Mouse (Mus musculus): ENCODE measurements around the gene Hist3h2a. TPM values are rescaled to one million over a fixed set of nuclear protein-coding genes. Genes with fewer than 3 reads are reported as not detected.

The Hist3h2a gene
- polyA plus RNA-seq, 1 experiment from 2014 or later: 16.7 TPM

DNA sequence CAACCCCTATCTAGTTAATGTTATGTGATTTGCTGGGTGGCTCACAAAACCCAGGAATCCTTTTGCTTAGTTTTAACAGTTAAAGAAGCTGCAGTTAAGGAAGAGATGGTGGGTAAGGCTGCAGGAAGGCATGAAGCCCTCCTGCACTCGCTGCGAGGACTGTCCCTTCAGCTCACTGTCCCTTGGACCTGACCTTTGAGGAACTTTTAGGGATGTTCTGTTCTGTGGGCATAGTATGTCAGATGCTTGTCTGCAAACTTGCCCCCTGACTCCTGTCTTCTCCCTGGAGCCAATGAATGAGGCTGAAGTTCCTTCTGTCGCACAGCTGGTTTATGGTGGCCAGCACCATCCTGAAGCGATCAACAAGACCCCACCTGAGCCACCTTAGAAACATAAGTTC is 34.7 kb downstream of the Hist3h2a start:
- no peaks in the 10 kb centered on the region; the same call in 1 of the 2 replicates for H3K4me1 ChIP-seq (replicated peaks; ENCODE audit: control insufficient read depth, insufficient read depth, low read length)
- no peaks in the 10 kb centered on the region for H3K9me3 ChIP-seq (ENCODE audit: control insufficient read depth)
- H3K4me2 ChIP-seq (replicated peaks; ENCODE audit: low read depth): no peak overlapping the region
- H3K27ac ChIP-seq (ENCODE audit: low read depth, low read length): no peak overlapping the region
- 95% methylated on average over 4 of the region's 4 CpGs for WGBS
- H3K36me3 ChIP-seq (ENCODE audit: control insufficient read depth, insufficient read depth): peaks cover 58% of the 10 kb centered on the region
- H3K4me3 ChIP-seq (ENCODE audit: low read depth, low read length): no peak overlapping the region
- H3K27me3 ChIP-seq (replicated peaks; ENCODE audit: control insufficient read depth, insufficient read depth, low read length): no peaks in the 10 kb centered on the region; the same call in 1 of the 2 replicates
- ATAC-seq: no peak
- H3K9ac ChIP-seq (ENCODE audit: low read depth, low read length): no peak overlapping the region
- TF ChIP-seq CTCF (IDR thresholded peaks at IDR 0.05; ENCODE audit: low read depth): no peak

DNA sequence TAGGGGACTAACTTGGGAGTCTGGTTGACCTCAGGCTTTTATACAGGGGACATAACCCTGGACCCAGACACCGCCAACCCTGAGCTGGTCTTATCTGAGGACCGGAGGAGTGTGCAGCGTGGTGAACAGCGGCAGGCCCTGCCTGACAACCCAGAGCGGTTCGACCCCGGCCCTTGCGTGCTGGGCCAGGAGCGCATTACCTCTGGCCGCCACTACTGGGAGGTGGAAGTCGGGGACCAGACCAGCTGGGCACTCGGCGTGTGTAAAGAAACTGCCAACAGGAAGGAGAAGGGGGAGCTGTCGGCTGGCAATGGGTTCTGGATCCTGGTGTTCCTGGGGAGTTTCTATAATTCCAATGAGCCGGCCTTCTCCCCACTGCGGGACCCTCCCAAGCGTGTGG is 35.7 kb downstream of the Hist3h2a start:
- no peak overlapping the region for H3K4me3 ChIP-seq (ENCODE audit: low read depth, low read length)
- WGBS: 92% methylated on average over 17 of the region's 17 CpGs
- peaks cover 49% of the 10 kb centered on the region for H3K36me3 ChIP-seq (ENCODE audit: control insufficient read depth, insufficient read depth)
- H3K9ac ChIP-seq (ENCODE audit: low read depth, low read length): no peak overlapping the region
- H3K4me2 ChIP-seq (replicated peaks; ENCODE audit: low read depth): no peak overlapping the region
- H3K9me3 ChIP-seq (ENCODE audit: control insufficient read depth): no peaks in the 10 kb centered on the region
- no peak overlapping the region for H3K27ac ChIP-seq (ENCODE audit: low read depth, low read length)
- H3K4me1 ChIP-seq (replicated peaks; ENCODE audit: control insufficient read depth, insufficient read depth, low read length): no peaks in the 10 kb centered on the region; the same call in 1 of the 2 replicates
- H3K27me3 ChIP-seq (replicated peaks; ENCODE audit: control insufficient read depth, insufficient read depth, low read length): peaks cover 3% of the 10 kb centered on the region; the same call in 1 of the 2 replicates
- no peak for ATAC-seq
- TF ChIP-seq CTCF (IDR thresholded peaks at IDR 0.05; ENCODE audit: low read depth): no peak

DNA sequence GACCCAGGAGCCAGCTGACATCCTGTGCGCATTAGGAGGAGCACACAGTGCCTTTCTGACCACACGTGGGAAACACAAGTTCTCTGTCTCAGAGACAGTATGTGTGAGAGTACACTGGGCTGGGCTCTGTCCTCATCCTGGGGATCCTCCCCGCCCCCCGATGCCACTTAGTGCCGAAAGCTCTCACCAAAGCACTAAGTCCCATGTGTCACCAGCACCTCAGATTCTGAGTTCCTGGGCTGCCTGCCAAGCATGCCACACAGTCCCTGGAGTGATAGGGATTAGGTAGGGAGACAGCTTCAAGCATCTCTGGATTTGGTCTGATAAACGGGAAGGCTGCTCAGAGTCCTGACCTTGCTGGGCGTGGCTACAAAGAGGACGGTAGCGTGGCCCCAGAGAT is 36.3 kb downstream of the Hist3h2a start:
- H3K4me2 ChIP-seq (replicated peaks; ENCODE audit: low read depth): no peak overlapping the region
- H3K4me3 ChIP-seq (ENCODE audit: low read depth, low read length): no peak overlapping the region
- H3K9me3 ChIP-seq (ENCODE audit: control insufficient read depth): no peaks in the 10 kb centered on the region
- WGBS: 63% methylated on average over 9 of the region's 9 CpGs
- no peak for TF ChIP-seq CTCF (IDR thresholded peaks at IDR 0.05; ENCODE audit: low read depth)
- ATAC-seq: no peak
- peaks cover 3% of the 10 kb centered on the region; the same call in 1 of the 2 replicates for H3K27me3 ChIP-seq (replicated peaks; ENCODE audit: control insufficient read depth, insufficient read depth, low read length)
- no peak overlapping the region for H3K9ac ChIP-seq (ENCODE audit: low read depth, low read length)
- H3K36me3 ChIP-seq (ENCODE audit: control insufficient read depth, insufficient read depth): peaks cover 42% of the 10 kb centered on the region
- H3K4me1 ChIP-seq (replicated peaks; ENCODE audit: control insufficient read depth, insufficient read depth, low read length): no peaks in the 10 kb centered on the region
- H3K27ac ChIP-seq (ENCODE audit: low read depth, low read length): no peak overlapping the region

DNA sequence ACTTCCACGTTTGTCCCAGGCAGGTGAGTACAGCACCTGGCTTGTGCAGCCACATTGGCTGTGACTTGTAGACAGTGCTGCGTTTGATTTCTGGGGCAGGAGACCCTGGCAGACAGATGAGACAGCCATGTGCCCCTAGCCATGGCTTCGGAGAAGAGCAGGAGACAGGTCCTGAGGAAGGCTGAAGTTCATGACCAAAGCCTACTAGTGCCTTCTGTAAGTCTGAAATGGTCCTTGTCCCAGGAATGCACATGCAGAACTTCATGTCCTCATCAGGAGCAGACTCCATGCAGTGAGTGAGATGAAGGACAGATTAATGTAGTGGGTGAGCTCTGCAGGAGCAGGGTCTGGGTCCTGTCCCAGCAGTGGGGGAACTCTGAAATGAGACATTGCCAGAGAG is 37.4 kb downstream of the Hist3h2a start:
- Histone ChIP-seq H3K4me3 (ENCODE audit: low read depth, low read length) (no peak overlapping the region), H3K9me3 (ENCODE audit: control insufficient read depth) (no peaks in the 10 kb centered on the region), H3K36me3 (ENCODE audit: control insufficient read depth, insufficient read depth) (peaks cover 36% of the 10 kb centered on the region), H3K4me1 (replicated peaks; ENCODE audit: control insufficient read depth, insufficient read depth, low read length) (no peaks in the 10 kb centered on the region), H3K4me2 (replicated peaks; ENCODE audit: low read depth) (no peak overlapping the region), H3K27ac (ENCODE audit: low read depth, low read length) (no peak overlapping the region), H3K27me3 (replicated peaks; ENCODE audit: control insufficient read depth, insufficient read depth, low read length) (peaks cover 3% of the 10 kb centered on the region; the same call in 1 of the 2 replicates), H3K9ac (ENCODE audit: low read depth, low read length) (no peak overlapping the region)
- 79% methylated on average over 3 of the region's 3 CpGs for WGBS
- no peak for TF ChIP-seq CTCF (IDR thresholded peaks at IDR 0.05; ENCODE audit: low read depth)
- ATAC-seq: no peak

DNA sequence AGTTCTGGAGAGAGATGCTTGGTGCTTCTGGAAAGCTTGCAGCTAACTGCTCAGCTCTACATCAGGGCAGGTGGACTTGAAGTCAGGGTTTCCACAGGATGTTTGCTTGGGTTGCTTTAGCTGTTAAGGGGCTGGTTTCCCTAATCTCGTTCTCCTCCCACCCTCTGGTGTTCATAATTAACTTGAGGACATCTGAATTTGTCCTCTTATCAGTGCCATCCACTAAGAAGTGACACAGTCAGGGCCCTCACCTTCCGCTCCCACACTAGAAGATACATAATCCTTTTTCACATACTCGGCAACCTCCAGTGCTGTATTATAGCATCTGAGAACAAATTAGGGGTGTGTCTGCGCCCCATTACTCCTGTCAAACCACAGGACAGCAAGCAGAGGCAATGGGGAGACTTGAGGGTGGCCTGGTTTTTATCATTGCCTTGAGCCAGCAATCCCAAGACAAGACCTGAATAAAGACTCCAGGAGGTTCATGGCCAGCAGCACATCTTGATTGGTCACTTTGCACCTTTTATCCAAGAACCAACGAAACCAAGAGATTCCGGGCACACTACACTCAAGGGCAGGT is 38.7 kb downstream of the Hist3h2a start:
- no peak for TF ChIP-seq CTCF (IDR thresholded peaks at IDR 0.05; ENCODE audit: low read depth)
- Histone ChIP-seq H3K27ac (ENCODE audit: low read depth, low read length) (no peak overlapping the region), H3K36me3 (ENCODE audit: control insufficient read depth, insufficient read depth) (peaks cover 26% of the 10 kb centered on the region), H3K4me2 (replicated peaks; ENCODE audit: low read depth) (no peak overlapping the region), H3K9ac (ENCODE audit: low read depth, low read length) (no peak overlapping the region), H3K9me3 (ENCODE audit: control insufficient read depth) (no peaks in the 10 kb centered on the region), H3K4me1 (replicated peaks; ENCODE audit: control insufficient read depth, insufficient read depth, low read length) (no peaks in the 10 kb centered on the region), H3K27me3 (replicated peaks; ENCODE audit: control insufficient read depth, insufficient read depth, low read length) (peaks cover 3% of the 10 kb centered on the region; the same call in 1 of the 2 replicates), H3K4me3 (ENCODE audit: low read depth, low read length) (no peak overlapping the region)
- WGBS: 56% methylated on average over 6 of the region's 6 CpGs
- ATAC-seq: no peak

DNA sequence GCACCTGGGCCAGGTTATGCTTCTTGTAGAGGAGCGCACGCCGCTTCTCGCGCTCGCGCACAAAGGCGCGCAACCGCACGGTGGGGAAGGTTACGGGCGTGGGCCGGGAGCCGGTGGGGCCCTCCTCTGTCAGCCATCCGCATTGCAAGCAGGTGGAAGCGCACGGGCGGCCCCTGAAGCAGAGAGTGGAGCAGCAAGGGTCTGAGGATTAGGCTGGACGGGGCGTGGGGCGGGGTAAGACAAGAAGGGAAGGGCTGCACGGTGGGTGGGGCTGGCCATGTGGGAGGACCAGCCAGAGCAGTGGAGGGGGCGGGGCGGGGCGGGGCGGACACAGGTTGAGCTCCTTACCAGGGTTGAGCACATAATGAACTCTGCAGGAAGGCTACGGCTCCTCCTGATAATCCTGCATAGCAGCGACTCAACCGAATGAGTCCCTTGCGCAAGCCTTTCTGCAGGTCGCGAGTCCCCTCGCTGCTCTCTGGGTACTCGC is 39.9 kb downstream of the Hist3h2a start:
- Histone ChIP-seq H3K36me3 (ENCODE audit: control insufficient read depth, insufficient read depth) (peaks cover 14% of the 10 kb centered on the region), H3K4me2 (replicated peaks; ENCODE audit: low read depth) (peak overlapping the region; percentile 68), H3K4me3 (ENCODE audit: low read depth, low read length) (peak overlapping the region; percentile 34), H3K27me3 (replicated peaks; ENCODE audit: control insufficient read depth, insufficient read depth, low read length) (peaks cover 3% of the 10 kb centered on the region; the same call in 1 of the 2 replicates), H3K9ac (ENCODE audit: low read depth, low read length) (no peak overlapping the region), H3K9me3 (ENCODE audit: control insufficient read depth) (no peaks in the 10 kb centered on the region), H3K4me1 (replicated peaks; ENCODE audit: control insufficient read depth, insufficient read depth, low read length) (no peaks in the 10 kb centered on the region), H3K27ac (ENCODE audit: low read depth, low read length) (no peak overlapping the region)
- peak; percentile 51 for TF ChIP-seq CTCF (IDR thresholded peaks at IDR 0.05; ENCODE audit: low read depth)
- 3% methylated on average over 34 of the region's 35 CpGs for WGBS
- peak; percentile 71 for ATAC-seq

Data from intestine, postnatal 0 days (tissue).